Mouse (Mus musculus): ENCODE measurements around the gene Aaas.

GRCm38 (mm10) chr15:102383671-102384070 is 33.1 kb upstream of the Aaas start:
- no peak for TF ChIP-seq POLR2A (IDR thresholded peaks at IDR 0.05; ENCODE audit: borderline replicate concordance, extremely low read depth, insufficient read depth, insufficient read length, poor library complexity, severe bottlenecking)
- no peak for TF ChIP-seq CTCF (IDR thresholded peaks at IDR 0.05; ENCODE audit: borderline replicate concordance, extremely low read depth, insufficient read depth, insufficient read length)
